Mouse (Mus musculus): ENCODE measurements around the gene Smad3. TPM values are rescaled to one million over a fixed set of nuclear protein-coding genes. Genes with fewer than 3 reads are reported as not detected.

Gene Smad3
- polyA plus RNA-seq, 1 experiment, result 21.6 TPM

DNA sequence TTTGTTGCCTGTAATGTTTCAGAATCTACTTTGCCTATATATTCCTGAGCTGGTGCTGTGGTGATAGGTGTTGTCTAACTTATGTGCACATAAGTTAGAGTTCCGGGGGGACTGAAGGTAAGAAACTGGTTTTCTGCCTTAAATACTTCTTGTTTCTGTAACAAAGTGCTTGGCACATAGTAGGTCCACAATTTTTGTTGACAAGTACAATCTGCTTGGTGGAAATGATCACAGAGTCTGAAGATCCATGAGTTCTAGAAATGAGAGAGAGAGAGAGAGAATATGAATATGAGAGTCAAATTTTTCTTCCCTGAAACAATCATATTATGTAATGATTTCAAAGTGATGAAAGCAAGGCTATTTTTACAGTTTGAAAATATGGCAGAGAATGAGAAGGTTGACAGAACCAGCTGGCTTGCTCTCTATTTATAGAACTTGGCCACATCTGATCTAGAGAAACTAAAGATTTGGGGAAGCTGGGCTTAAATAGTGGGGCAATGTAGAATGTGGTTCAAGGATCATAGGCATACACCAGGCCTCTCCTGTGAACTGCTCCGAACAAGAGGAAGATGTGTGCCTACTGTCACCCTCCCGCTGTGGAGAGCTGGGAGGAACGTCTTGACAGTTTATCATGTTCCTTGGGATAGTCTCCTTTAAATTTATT, 115.7 kb downstream of the Smad3 start:
- WGBS, result 90% methylated on average over 4 of the region's 4 CpGs
- TF ChIP-seq POLR2A (IDR thresholded peaks at IDR 0.05; ENCODE audit: low read depth, low read length), result no peak
- TF ChIP-seq CTCF (IDR thresholded peaks at IDR 0.05; ENCODE audit: extremely low read depth, insufficient read length, insufficient replicate concordance, low read depth, low read length), result no peak
- Histone ChIP-seq H3K4me1 (ENCODE audit: control insufficient read depth, insufficient read depth, insufficient read length, low read length) (no peaks in the 10 kb centered on the region), H3K4me3 (ENCODE audit: low read depth, low read length) (no peak overlapping the region), H3K27ac (ENCODE audit: insufficient read depth, low read depth, low read length) (no peak overlapping the region), H3K36me3 (ENCODE audit: control insufficient read depth, insufficient read depth, low read length) (peaks cover 44% of the 10 kb centered on the region), H3K27me3 (ENCODE audit: control insufficient read depth, insufficient read depth, low read length) (no peaks in the 10 kb centered on the region)

DNA sequence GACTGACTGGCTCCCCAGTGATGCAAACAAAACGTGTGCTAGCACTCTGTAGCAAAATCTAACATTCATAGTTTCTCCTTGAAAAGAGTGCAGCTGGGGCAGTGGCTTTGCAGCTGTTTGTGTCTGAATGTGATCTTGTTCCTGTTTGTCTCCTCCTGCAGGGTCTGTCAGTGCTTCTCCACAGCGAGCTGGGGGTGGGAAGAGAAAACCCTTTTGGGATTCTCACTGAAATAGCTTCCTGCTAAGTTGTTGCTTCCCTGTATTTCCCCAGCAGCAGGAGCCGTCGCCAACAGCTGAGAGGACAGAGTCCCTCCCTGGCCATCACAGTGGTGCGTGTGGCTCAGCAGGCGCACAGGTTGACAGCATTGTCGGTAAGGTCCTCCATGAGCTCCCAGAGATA, 121.7 kb downstream of the Smad3 start:
- TF ChIP-seq CTCF (IDR thresholded peaks at IDR 0.05; ENCODE audit: extremely low read depth, insufficient read length, insufficient replicate concordance, low read depth, low read length), result no peak
- TF ChIP-seq POLR2A (IDR thresholded peaks at IDR 0.05; ENCODE audit: low read depth, low read length), result no peak
- WGBS, result 81% methylated on average over 7 of the region's 7 CpGs
- no peaks in the 10 kb centered on the region for H3K27me3 ChIP-seq (ENCODE audit: control insufficient read depth, insufficient read depth, low read length)

DNA sequence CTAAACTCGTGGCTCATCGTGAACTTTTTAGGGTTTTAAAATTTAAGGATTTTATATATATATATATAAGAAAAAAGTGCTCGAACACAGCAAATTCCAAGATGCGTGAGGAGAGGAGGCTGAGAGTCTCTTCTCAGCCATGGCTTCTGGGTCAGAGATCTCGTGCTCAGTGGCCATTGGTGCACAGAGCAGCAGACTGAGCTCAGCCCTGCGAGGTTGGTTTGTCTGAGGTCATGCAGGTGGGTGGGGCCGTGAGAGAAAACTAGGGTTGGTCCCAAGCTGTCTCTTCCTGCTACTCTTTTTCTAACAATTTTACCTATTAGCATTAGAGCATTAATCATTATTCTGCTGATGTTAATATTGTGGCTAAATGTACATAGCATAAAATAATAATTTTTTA, 124.5 kb downstream of the Smad3 start:
- Histone ChIP-seq H3K4me3 (ENCODE audit: low read depth, low read length) (no peak overlapping the region), H3K27ac (ENCODE audit: insufficient read depth, low read depth, low read length) (no peak overlapping the region), H3K27me3 (ENCODE audit: control insufficient read depth, insufficient read depth, low read length) (no peaks in the 10 kb centered on the region), H3K4me1 (ENCODE audit: control insufficient read depth, insufficient read depth, insufficient read length, low read length) (no peaks in the 10 kb centered on the region), H3K36me3 (ENCODE audit: control insufficient read depth, insufficient read depth, low read length) (peaks cover 35% of the 10 kb centered on the region)
- WGBS, result 74% methylated on average over 7 of the region's 7 CpGs
- no peak for TF ChIP-seq CTCF (IDR thresholded peaks at IDR 0.05; ENCODE audit: extremely low read depth, insufficient read length, insufficient replicate concordance, low read depth, low read length)

More for the DNA sequence above, 121.7 kb downstream of the Smad3 start:
- no peak overlapping the region for H3K4me3 ChIP-seq (ENCODE audit: low read depth, low read length)
- H3K4me1 ChIP-seq (ENCODE audit: control insufficient read depth, insufficient read depth, insufficient read length, low read length), result no peaks in the 10 kb centered on the region
- peaks cover 42% of the 10 kb centered on the region for H3K36me3 ChIP-seq (ENCODE audit: control insufficient read depth, insufficient read depth, low read length)
- H3K27ac ChIP-seq (ENCODE audit: insufficient read depth, low read depth, low read length), result no peak overlapping the region

- no peak for TF ChIP-seq CTCF (IDR thresholded peaks at IDR 0.05; ENCODE audit: extremely low read depth, insufficient read length, insufficient replicate concordance, low read depth, low read length)
- no peak for TF ChIP-seq POLR2A (IDR thresholded peaks at IDR 0.05; ENCODE audit: low read depth, low read length)
- Histone ChIP-seq H3K27ac (ENCODE audit: insufficient read depth, low read depth, low read length) (no peak overlapping the region), H3K36me3 (ENCODE audit: control insufficient read depth, insufficient read depth, low read length) (peaks cover 31% of the 10 kb centered on the region), H3K27me3 (ENCODE audit: control insufficient read depth, insufficient read depth, low read length) (no peaks in the 10 kb centered on the region), H3K4me3 (ENCODE audit: low read depth, low read length) (no peak overlapping the region), H3K4me1 (ENCODE audit: control insufficient read depth, insufficient read depth, insufficient read length, low read length) (no peaks in the 10 kb centered on the region)
- 79% methylated on average over 11 of the region's 11 CpGs for WGBS
Measured at GRCm38 (mm10) chr9:63632924-63633323, 124.9 kb downstream of the Smad3 start.

DNA sequence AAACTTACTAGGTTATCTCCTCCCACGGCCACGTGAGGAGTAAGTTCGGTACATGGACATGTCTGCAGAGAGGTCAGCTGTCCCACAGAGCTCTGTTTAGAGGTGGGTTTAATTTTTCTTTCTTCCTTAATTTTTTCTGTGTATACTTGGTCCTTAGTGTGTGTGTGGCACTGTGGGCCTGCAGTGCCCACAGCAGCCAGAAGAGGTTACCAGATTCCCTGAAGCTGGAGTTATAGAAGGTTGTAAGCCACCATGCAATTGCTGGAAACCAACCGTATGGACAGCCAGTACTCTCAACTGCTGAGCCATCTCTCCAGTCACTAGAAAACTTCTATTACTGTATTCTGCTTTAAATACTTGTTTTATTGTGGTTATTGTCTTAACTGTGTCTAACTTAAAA, 125.7 kb downstream of the Smad3 start:
- H3K27ac ChIP-seq (ENCODE audit: insufficient read depth, low read depth, low read length), result no peak overlapping the region
- H3K4me3 ChIP-seq (ENCODE audit: low read depth, low read length), result no peak overlapping the region
- 93% methylated on average over 4 of the region's 4 CpGs for WGBS
- TF ChIP-seq POLR2A (IDR thresholded peaks at IDR 0.05; ENCODE audit: low read depth, low read length) (no peak), CTCF (IDR thresholded peaks at IDR 0.05; ENCODE audit: extremely low read depth, insufficient read length, insufficient replicate concordance, low read depth, low read length) (peak; percentile 23; the same call in 1 of the 2 replicates)
- no peaks in the 10 kb centered on the region for H3K4me1 ChIP-seq (ENCODE audit: control insufficient read depth, insufficient read depth, insufficient read length, low read length)
- H3K36me3 ChIP-seq (ENCODE audit: control insufficient read depth, insufficient read depth, low read length), result peaks cover 32% of the 10 kb centered on the region
- no peaks in the 10 kb centered on the region for H3K27me3 ChIP-seq (ENCODE audit: control insufficient read depth, insufficient read depth, low read length)

GRCm38 (mm10) chr9:63625090-63625756, 132.6 kb downstream of the Smad3 start:
- TF ChIP-seq CTCF (IDR thresholded peaks at IDR 0.05; ENCODE audit: extremely low read depth, insufficient read length, insufficient replicate concordance, low read depth, low read length) (no peak), POLR2A (IDR thresholded peaks at IDR 0.05; ENCODE audit: low read depth, low read length) (no peak)
- Histone ChIP-seq H3K4me3 (ENCODE audit: low read depth, low read length) (no peak overlapping the region), H3K4me1 (ENCODE audit: control insufficient read depth, insufficient read depth, insufficient read length, low read length) (no peaks in the 10 kb centered on the region), H3K27ac (ENCODE audit: insufficient read depth, low read depth, low read length) (no peak overlapping the region), H3K36me3 (ENCODE audit: control insufficient read depth, insufficient read depth, low read length) (peaks cover 44% of the 10 kb centered on the region), H3K27me3 (ENCODE audit: control insufficient read depth, insufficient read depth, low read length) (no peaks in the 10 kb centered on the region)
- 95% methylated on average over 9 of the region's 9 CpGs for WGBS

DNA sequence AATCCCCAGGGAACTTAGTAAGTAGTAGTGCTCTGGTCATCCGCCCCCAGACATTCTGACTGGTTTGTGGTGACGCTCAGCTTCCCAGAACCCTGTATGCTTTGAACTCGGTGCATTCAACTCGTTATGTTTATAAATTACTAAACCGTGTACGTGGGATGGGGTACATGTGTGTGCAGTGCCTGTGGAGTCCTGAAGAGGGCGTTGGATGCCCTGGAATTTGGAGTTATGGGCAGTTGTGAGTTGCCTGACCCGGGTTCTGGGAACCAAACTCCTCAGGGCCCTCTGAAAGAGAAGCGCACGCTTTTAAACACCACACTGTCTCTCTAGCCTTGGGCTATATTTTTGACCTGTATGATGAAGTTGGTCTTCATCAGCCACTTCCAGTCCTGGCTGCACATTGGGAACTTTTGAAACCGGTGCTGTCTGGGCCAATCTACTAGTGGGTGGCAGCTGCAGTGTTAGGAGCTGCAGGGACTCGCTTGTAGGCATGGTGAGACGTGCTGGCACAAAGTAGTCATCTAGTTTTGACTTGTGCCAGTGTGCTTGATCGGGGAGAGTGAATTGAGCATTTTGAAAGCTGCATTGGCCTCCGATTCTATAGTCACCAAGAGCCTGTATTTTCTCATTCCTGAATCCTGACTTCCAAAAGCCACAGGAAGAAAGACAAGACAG, 133.8 kb downstream of the Smad3 start:
- TF ChIP-seq POLR2A (IDR thresholded peaks at IDR 0.05; ENCODE audit: low read depth, low read length), result no peak
- TF ChIP-seq CTCF (IDR thresholded peaks at IDR 0.05; ENCODE audit: extremely low read depth, insufficient read length, insufficient replicate concordance, low read depth, low read length), result no peak
- 88% methylated on average over 15 of the region's 15 CpGs for WGBS
- H3K27ac ChIP-seq (ENCODE audit: insufficient read depth, low read depth, low read length), result no peak overlapping the region

More for the DNA sequence above, 133.8 kb downstream of the Smad3 start:
- no peak overlapping the region for H3K4me3 ChIP-seq (ENCODE audit: low read depth, low read length)
- no peaks in the 10 kb centered on the region for H3K27me3 ChIP-seq (ENCODE audit: control insufficient read depth, insufficient read depth, low read length)
- peaks cover 41% of the 10 kb centered on the region for H3K36me3 ChIP-seq (ENCODE audit: control insufficient read depth, insufficient read depth, low read length)
- H3K4me1 ChIP-seq (ENCODE audit: control insufficient read depth, insufficient read depth, insufficient read length, low read length), result no peaks in the 10 kb centered on the region

Measured in small intestine, adult 2 months (tissue).